Mouse (Mus musculus): ENCODE results near the gene Lama5.

Lama5 gene

DNA sequence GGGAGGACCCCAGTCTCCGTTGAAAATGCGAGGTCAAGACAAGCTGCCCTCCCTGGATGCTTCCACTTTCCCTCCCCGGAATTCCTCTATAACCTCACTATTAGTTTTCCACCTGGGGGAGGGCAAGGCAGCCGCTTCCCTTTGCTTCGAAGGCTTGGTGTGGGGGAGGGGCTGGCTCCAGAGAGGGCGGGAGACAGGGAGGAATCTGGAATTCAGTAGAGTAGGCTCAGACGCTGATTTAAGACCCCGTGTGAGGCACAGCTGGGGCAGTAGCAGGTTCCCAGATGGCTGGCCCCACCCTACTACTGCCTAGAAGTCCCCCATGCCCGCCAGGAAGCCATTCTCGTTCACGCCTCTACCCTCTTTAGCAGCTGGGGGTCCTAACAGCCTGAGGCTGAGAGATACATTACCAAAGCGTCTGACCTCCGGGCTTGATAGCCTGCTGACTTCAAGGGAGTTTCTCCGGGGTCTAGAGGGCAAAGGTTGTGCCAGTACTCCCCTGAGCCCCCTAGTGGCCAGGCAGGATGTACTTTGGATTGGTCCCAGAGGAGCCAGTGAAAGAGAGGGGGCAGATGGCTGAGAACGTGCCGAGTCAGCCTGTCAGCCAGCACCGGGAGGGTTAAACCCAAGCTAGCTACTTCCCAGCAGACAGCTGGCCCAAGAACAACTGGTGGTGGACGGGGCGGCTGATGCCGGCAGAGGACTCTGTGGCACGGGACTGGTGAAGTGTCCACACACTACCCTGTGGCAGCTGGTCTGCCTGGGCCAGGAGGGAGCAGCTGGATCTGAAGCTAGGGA, 1.8 kb upstream of the Lama5 start:
- in situ Hi-C loops (cut with MboI, MseI): loop anchor here in 1 of 2 experiments (10.0 kb wide), 1 partner anchor 813 kb away; no protein-coding TSS in a partner anchor

DNA sequence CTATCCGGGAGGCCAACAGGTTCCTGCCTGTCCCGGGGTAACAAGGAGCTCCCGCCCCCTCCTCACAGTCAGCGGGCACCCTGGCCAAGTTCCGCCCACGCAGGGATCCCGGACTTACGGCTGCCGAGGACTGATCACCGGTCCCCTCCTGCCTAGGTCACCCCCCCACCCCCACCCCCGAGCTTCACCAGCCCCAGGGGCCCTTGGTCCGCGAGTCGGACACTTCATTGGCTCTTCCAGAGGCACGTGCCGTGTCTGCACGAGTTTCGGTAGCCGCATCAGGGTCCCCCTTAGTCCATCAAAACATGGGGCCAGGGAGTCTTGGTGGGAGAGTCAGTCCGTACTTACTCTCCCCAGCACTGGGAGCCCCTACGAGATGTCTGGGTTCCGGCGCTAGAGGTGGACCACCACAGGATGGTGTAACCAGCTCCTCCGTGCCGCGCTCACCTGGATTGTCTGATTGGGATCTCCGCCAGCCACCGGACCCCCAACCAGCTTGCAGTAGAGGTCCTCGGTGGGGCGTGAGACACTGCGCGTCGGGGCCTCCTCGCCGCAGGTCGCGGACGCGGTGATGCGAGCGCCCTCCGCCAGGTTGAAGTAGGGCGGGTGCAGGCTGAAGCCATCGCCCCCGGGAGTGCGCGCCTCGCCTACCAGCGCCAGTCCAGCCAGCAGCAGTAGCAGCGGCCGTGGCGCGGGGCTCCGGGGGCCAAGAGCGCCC, 456 bp downstream of the Lama5 start:
- in situ Hi-C loops (cut with MboI, MseI): loop anchor here in 1 of 2 experiments (10.0 kb wide), 1 partner anchor 810 kb away; no protein-coding TSS in a partner anchor

DNA sequence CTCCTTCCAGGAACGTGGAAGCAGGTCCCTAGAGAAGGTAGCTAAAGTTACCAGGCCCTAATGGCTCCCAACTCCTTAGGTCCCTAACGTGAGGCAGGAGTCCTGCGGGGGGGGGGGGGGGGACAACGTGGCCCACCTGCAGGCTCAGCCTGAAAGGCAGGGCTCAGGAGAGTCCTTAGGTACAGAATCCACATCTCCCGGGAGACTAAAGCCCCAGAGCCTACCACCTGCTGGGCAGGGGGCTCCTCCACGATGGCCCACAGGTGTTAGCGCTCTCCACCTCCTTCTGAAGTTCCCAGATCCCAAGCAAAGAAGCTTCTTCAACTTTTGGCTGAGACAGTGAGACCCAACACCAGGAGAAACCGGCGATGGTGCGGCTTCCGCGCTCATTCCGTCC, 1.0 kb downstream of the Lama5 start:
- in situ Hi-C loops (cut with MboI, MseI): loop anchor here in 1 of 2 experiments (10.0 kb wide), 1 partner anchor 810 kb away; no protein-coding TSS in a partner anchor

DNA sequence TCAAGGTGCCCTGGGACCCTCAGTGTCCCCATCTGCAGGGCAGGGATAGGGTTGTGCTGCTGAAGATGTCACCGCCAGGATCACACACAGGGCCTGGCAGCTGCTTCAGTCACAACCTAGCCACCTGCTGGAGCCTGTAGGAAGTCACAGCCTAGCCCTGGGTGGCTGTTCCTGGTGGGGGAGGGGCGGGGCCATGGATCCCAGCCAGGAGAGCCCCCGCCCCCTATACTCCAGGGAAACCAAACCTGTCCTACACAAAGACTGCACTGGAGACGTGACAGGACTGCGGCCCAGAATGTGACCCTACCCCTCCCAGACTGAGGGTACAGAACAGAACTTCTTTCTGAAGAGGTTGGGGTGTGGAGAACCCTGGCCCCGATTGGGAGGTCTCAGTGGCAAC, 3.4 kb downstream of the Lama5 start:
- in situ Hi-C loops (cut with MboI, MseI): loop anchor here in 1 of 2 experiments (10.0 kb wide), 1 partner anchor 807 kb away; no protein-coding TSS in a partner anchor

GRCm38 (mm10) chr2:180221051-180221450, 4.6 kb downstream of the Lama5 start:
- in situ Hi-C loops (cut with MboI, MseI): loop anchor here in 1 of 2 experiments (10.0 kb wide), 1 partner anchor 806 kb away; no protein-coding TSS in a partner anchor

GRCm38 (mm10) chr2:180220165-180220564, 5.5 kb downstream of the Lama5 start:
- in situ Hi-C loops (cut with MboI, MseI): loop anchor here in 1 of 2 experiments (10.0 kb wide), 1 partner anchor 805 kb away; no protein-coding TSS in a partner anchor

GRCm38 (mm10) chr2:180219145-180219943, 6.3 kb downstream of the Lama5 start:
- in situ Hi-C loops (cut with MboI, MseI): no loop called here

DNA sequence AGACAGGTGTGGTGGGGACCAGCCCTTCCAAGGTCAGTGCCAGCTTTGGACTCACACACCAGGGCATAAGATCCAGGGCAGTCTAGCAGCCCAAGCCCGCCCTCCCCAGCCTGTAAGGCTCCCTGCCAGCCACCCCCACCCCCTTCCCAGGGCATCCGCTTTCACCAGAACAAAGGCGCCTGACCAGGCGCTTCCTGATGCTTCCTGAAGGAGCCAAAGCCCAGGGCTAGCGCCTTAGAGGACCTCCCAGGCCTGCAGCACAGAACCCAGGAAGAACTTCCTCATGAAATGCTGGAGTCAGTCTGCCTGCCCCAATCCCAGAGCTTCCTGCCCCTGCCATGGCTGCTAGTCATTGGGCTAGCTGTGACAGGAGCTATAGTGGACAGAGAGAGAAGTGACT, 7.0 kb downstream of the Lama5 start:
- in situ Hi-C loops (cut with MboI, MseI): no loop called here

DNA sequence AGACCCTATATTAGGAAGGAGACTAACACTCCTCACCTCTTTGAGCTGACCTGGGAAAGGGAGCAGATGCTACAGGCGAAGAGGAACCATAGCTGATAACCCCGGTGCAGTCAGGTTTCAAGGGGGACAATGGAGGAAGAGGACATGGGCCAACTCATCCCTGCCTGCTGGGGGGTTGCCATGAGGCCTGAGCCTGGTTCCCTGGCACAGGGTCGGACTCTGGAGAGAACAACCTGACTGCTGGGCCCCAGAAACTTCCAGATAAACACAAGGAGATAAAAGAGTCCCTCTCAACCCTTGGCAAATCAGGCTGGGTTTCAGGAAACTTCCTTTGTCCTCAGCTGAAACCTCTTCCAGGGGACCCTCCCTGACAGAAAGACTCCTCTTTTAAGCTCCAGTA, 7.4 kb downstream of the Lama5 start:
- in situ Hi-C loops (cut with MboI, MseI): no loop called here

DNA sequence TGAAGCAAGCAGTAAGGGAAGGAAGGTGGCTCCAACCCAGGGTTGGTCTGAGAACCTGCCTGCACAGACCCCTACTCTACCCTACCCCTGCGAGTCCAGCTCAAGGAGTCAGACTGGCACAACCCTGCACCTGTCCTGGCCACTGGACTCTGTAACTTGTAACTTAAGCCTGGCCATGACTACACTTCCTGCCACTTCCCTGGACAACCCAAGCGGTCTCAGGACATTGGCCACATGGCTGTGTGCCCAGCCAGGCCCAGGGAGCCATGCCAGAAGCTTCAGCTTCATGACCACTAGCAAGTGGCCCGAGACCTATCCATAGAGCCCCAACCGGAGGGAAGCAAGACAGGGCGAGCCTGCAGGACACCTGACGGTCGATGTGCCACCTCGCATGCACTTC, 8.1 kb downstream of the Lama5 start:
- in situ Hi-C loops (cut with MboI, MseI): no loop called here

DNA sequence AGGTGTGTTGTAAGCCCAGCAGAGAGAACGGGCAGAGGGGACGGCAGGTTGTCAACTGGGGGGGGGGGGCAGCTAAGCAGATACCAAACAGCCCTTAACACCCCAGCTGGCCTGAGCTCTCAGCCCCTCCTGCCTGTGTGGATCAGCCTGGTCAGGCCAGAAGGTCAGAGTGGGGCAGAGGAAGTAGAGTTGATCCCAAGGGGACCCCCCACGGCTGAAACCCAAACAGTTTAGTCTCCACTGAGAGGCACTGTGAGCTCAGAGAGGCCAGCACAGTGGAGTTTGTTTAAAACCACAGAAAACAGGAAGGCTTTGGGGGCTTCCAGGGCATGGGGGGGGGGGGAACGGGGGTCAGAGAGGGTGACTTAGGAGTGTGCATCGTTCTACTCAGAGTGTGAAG, 8.7 kb downstream of the Lama5 start:
- in situ Hi-C loops (cut with MboI, MseI): no loop called here

- in situ Hi-C loops (cut with MboI, MseI): no loop called here
Measured at GRCm38 (mm10) chr2:180215951-180216350, 9.7 kb downstream of the Lama5 start.

- in situ Hi-C loops (cut with MboI, MseI): no loop called here
Measured at GRCm38 (mm10) chr2:180215011-180215461, 10.6 kb downstream of the Lama5 start.

DNA sequence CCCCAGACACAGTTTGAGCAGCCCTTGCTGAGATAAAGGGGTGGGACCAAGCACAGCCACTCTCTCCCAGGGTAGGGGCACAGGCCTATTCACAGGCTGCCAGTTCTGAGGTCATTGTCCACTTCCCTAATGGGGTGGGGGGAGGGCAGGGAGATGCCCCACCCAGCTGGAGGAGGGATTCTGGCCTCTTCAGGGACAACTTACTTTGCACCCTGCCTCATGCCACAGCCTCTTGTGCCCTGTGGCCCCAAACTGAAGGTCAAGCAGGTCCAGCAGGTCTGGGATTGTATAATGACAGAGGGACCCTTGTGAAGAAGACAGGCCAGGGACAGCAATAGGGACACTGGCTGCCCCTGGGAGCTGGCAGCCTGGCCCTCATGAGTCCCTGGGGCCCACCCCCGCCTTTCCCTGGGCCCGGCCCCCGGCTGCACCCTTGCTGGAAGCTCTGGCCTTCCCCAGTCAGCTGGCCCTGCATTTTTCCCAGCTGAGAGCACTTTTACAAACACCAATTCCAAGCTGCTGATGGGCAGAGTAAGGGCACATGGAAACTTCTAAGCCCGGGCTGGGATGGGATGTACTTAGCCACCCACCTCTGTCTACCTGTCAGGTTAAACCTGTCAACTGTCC, 11.2 kb downstream of the Lama5 start:
- in situ Hi-C loops (cut with MboI, MseI): no loop called here

DNA sequence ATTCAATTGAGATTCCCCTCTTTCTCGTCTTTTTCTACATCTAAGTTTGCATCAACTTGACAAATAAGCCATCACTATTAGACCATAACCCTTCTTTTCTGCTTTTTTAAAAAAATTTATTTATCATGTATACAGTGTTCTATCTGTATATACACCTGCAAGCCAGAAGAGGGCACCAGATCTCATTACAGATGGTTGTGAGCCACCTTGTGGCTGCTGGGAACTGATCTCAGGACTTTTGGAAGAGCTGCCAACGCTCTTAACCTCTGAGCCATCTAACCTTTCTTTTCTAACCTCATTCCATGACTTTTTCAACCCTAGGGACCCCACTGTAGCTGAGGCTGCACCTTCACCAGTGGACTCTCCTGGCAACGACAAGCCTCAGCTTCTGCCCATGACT, 13.4 kb downstream of the Lama5 start:
- in situ Hi-C loops (cut with MboI, MseI): no loop called here

GRCm38 (mm10) chr2:180208976-180209375, 16.7 kb downstream of the Lama5 start:
- in situ Hi-C loops (cut with MboI, MseI): no loop called here

- in situ Hi-C loops (cut with MboI, MseI): no loop called here
Measured at GRCm38 (mm10) chr2:180207840-180208239, 17.8 kb downstream of the Lama5 start.

GRCm38 (mm10) chr2:180205956-180206280, 19.7 kb downstream of the Lama5 start:
- in situ Hi-C loops (cut with MboI, MseI): no loop called here

GRCm38 (mm10) chr2:180205083-180205955, 20.3 kb downstream of the Lama5 start:
- in situ Hi-C loops (cut with MboI, MseI): no loop called here

DNA sequence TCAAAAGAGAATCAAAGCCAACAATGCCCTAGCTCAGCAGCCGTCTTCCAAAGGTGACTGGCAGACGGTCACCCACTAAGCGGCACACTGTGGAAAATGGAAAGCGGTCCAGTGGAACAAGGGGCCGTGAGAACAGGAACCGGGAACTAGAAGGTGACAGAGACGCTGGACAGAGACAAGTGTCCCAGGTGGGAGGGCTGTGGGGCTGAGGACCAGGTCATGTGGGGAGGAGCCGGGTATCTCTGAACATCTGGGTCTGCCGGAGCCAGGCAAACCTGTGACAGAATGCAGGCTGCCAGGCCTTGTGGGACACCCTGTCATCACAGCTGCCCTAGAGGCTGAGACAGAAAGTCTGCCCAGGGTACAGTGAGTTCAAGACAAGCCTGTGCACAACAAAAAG, 21.2 kb downstream of the Lama5 start:
- in situ Hi-C loops (cut with MboI, MseI): no loop called here

Data from T-helper 17 cell (primary cell).